Mouse (Mus musculus): ENCODE measurements around the gene Arpp21.

Arpp21 gene

DNA sequence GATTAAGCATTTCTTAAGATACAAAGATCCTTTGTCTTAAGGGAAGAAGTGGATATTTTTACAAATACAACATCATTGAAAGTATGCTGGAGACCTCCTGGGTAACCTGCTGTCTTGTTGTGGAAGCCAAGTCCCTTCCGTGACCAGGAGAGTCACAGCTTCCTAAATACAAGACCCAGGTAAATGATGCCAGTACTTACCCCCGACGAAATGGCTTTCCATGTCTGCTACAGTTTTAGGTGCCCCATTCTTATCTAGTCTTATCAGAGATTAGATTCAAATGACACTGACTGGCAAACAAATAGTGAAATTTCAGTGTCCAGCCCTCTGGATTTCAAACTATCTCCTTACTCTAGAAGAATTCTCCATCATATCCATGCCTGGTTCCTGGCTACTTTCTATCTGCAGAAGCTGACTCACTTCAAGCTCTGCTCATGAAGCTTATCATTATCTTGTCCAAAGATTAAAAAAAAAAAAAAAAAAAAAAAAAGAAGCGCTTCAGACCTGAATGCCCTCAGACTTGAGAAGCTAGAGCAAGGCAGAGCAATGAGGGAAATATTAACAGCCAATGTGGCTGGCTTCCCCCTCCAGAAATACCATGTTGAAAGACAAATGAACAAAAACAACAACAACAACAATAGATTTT, 4.9 kb downstream of the Arpp21 start:
- DNase-seq, result no peak

DNA sequence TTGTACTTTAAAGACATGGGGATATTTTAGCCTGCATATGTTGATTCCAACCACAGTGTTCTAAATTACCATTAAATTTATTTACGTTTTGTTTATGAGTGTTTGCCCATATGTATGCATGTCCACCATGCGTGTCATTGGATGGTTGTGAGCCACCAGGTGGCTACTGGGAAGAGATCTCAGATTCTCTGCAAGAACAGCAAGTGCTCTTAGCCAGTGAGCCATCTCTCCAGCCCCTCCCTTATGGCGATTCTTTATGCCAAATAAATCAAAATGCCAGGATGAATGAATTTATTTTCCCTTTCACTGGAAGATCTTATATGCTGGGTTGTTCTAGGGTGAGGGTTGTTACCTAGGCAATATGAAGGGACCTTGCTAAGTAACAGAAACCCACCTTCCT, 7.3 kb downstream of the Arpp21 start:
- no peak for DNase-seq

DNA sequence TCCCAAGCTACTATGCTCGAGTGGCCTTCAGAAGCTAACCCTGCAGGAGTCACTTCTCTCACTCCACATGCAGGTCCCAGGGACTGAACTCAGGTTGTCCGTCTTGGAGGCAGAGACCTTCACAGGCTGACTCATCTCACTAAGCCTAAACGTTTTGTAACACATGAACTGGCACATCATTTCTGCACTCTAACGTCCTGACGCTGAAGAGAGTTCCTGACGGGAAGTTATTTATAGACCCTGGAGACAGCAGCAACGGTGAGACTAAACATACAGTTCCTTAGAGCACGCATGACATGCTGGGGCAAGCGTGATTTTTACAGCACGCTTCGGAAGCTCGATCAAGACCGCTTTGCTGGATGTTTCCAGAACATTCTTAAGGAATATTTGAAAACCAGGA, 8.6 kb downstream of the Arpp21 start:
- peak in 1 of 2 experiments; percentile 29 for DNase-seq

DNA sequence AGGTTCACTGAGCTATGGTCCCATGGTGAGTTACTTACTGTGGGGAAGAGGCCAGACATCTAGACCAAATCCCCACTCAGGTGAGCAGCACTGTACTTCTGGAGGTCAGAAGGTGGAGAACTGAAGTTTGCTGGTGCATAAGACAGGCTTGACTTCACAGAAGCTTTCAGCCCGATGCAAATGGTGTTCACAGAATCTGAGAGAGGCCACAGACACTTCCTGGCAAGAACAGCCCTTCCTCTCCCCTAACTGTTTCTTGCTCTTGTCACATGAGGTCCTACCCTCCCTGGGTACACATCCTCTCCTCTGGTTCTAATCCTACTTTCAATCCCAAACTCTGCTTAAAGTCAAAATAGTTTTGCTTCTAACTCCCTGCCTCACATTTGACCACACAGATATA, 9.2 kb downstream of the Arpp21 start:
- DNase-seq, result peak; percentile 41 to 53

DNA sequence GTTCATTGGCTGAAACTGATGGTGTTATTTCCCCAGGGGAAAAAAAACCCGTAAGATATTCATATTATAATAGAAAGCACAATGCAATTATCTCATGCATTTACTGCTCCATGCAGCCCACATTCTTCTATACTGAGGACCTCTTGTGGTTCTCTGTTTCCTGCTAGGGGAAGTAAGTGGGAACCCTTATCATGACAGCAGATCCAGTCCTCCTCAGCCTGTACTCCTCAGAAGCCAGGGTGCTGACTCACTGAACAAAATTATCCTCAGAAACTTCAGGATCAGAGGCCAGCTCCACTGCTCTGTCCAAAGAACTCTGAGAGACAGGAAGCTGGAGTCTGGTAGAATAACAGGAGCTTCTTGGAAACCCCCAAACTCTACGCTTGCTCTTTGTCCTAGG, 10.7 kb downstream of the Arpp21 start:
- DNase-seq, result peak; percentile 39 to 45

DNA sequence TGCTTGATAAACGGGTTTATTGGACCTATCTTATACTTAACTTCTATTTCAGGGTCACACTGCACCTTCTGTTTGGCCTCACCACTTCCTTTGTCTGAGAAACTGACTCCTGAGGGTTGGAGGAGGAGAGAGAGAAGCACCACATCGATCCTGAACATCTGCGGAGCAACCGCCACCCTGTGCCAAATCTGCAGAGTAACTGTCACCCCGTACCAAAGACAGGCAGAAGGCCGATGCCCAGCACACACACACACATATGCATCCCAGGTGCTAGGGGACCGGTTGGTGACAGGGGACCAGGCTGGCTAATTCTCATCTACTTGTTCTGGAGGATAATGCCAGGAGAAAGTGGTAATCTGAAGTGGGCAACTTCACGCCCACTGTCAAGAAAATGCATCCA, 16.4 kb downstream of the Arpp21 start:
- peak; percentile 72 to 84 for DNase-seq

DNA sequence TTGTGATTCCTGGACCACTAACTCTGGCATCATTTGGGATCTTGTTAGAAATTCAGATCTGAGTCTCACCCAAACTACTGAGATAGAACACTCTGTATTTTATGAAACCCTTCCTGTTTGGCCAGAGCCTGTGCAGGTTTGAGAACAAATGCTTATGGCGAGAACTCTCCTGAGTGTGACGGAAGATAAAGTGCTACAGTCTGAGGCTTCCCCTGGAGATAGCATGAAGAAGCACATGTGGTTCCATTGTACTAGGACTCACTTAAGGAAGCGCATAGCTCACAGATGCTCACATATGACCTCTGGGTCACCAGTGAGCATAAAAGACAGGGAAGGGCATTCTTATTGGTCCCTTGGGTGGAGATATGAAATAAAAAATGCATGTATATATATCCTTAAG, 17.5 kb downstream of the Arpp21 start:
- DNase-seq, result peak; percentile 26 to 37

DNA sequence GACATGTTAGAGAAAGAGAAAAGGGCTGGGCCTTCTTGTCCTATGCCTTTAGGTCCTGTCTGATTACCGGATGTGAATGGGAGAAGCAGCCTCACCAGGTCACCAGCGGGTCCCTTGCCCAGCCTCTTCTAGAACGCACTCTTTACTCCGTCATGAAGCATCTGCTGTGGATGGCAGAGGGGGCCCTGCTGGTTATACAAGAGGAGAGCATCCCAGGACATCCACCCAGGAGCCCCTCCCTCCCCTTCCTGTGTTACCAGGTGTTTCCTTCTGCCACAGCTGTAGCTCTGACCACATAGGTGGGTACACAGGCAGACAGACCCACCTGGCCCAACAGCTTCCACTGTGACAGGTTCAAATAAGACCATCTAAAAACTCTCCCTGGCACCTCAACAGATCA, 18.6 kb downstream of the Arpp21 start:
- peak; percentile 74 to 89 for DNase-seq

DNA sequence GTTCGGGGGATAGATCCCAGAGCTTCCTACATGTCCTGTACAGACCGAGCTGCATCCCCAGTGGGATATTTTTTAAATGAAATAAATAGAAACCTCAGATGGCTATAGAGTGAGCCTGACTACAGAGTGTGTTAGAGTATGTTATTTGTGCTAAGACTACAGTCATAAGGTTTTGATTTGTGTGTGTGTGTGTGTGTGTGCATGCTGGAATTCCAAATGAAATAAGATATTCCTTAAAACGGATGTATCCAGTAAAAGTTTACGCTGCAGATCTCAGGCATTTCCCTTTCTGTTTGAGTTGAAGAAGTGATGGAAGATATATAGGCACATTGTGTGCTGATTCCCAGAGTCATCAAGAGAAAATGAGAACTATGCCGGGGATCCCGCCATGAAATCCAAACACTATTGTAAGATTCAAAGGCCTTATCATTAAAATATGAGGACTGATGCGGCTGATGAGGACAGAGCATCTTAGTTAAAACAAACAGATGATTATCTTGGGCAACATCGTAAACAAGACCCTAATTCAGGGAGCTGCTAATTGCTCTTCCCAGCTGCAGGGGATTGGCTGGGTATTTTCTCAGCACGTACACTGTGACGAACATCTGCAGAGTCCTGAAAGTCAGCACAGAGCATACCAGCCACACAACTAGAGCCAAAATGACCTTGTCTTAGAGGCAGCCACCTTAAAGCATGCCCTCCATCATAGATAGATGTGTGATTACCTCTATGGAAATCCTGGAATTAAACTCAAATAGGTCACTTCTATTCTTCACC, 20.5 kb downstream of the Arpp21 start:
- DNase-seq, result no peak

DNA sequence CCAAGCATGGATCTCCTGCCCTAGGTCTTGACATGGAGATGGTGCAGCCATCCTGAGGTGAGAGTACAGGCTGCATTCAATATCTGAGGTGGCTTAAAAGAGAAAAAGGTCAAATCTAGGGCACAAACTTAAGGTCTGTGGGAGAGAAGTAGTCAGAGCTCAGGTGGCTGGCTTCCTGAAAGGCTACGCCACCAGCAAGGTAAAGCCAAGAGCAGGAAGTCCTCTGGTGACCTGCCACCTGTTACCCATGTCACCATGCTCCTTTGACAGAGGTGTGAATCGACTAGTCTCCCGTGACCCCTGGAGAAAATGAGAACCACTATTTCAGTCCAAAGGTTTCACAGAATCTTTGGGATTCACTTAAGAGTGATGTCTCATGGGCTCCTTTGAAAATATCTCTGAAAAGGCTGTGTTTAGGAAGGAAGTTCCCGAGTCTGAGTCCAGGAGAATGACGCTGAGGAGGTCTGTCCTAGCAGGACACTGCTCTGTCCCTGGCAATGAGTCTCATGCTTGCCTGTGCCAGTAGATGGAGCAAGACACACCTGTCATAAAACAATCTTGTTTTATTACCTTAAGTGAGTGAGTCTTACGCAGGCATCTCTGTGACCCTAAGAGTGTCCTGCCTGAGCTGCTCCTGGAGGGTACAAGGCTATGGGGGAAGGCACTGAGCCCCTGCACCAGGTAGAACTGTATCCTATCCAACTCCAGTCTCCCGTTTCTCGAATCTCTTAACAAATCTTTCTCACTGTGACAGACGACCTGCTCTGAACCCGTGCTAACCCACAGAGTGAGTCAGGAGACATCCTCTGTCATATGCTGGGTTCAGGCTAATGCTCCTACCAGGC, 22.1 kb downstream of the Arpp21 start:
- DNase-seq, result peak; percentile 48 to 52

DNA sequence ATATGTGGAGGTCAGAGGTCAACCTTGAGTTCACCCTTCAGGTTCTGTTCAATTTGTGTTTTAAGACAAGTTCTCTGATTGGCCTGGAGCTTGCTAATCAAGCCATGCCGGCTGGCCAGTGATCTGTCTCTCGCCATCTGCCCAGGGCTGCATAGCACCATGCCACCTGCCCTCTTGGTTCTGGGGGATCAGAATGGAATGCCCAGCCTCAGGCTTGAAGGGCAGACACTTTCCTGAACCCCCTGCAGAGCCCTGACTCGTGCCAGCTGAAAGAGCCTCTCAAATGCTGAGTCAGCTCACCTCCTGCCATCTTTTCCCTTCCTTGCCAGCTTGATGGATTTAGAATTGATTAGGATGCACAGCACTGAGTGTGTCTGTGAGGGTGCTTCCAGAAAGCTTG, 25.9 kb downstream of the Arpp21 start:
- DNase-seq, result peak in 1 of 2 experiments; percentile 24

DNA sequence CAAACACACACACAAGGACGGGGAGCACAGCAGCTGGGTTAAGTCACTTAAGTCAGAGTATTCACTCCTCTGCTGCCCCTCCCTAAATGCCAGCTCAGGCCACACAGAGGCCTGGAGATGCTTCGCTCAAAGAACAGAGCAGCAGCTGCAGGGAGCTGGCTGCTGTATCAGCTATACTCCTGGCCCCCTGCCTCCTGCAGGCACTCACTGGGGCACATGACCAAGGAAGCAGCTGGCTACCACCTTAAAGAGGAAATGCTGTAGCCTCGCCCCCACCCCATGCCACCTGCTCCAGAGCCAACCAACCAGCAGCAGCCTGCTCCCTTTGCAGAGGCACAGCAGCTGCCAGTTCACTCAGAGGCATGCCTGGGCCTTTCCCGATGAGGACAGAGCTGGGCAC, 28.0 kb downstream of the Arpp21 start:
- DNase-seq, result peak; percentile 86 to 95

DNA sequence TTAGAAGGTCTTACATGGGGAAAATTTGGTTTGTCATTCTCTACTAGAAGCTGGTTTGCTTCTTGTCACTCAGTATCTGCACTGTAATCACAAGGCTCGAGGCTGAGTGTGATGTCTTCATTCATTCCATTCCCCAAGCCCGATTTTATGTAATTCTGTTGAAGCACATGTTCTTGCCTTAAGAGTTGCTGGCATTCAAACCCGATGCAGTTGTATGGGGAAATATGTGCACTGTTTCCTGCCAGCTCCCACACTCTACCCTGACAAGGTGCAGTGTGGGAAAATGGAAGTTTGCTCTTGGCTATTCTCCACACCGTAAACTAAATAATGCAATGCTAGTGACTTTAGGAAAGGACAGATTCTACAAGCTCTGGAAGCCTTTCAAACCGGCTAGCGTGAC, 37.4 kb downstream of the Arpp21 start:
- no peak for DNase-seq

DNA sequence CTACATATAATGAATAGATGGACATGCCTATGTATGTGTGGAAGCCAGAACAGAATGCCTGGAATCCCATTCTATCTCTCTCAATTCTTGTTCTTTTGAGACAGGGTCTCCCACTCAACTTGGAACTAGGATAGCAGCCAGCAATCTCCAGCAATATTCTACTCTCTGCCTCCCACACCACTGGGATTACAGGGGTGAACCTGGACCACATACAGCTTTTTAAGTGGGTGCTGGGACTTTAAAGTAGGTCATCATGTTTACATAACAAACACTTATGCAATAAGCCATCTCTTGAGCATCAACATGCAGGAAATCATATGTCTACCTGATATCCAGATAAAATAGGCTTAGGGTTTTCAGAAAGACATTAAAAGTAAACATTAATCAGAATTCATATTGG, 41.7 kb downstream of the Arpp21 start:
- no peak for DNase-seq

DNA sequence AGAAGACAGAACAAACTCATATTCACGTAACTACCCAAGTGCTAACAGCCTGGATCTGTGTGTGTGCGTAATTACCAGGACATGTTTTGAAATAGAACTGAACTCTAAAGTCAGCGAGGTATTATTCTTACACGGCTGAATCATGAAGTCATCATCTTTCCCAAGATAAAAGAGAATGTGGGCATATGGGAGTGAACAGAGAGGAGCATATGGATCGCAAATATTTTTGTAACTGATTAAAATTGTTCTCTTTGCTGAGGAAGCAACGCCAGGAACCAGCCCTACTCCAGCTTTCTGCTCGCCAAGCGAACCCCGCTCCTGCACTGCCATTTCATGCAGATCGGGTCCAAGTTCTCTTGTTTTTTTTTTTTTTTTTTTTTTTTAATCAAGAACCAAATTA, 46.3 kb downstream of the Arpp21 start:
- DNase-seq, result no peak

DNA sequence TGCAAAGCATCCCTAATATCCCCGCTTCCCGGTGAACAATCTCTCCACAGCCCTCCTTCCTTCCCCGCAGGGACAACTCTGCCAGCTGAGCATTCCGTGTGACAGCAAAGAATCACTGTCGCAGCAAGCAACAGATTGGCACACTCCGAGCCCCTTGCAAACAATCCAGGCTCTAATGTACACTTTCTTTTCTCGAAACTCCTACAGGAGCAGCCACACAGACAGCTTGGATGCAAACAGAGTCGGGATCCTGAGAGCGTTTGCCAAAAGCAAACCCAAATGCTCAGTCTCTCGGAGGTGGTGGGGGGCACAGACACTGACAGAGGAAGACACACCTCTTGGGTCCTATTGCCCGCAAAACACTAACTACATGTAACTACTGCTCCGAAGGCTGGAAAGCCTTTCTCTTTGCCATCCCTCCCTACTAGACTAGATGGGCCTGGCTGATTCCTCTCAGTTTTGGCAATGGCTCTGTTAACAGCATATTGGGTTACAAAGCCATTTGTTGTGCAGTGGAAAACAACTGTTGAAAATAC, 47.3 kb downstream of the Arpp21 start:
- DNase-seq, result no peak

DNA sequence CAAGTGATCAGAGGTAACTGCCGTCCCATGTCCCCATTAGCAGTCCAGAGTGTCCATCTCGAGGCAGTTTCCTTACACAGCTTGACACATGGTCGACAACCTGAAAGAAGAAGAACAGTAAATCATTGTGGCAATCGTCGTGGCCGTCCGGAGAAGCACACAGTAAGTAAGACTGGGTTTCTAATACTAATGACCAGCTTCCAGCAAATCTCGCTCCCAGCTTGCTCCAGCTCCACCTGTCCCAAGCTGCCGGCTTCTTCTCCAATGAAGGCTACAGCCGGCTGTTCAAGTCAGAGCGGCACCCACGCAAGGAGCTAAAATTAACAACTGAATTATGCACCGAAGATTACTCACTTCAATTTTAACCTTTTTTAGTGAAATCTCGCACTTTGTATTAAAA, 48.1 kb downstream of the Arpp21 start:
- no peak for DNase-seq

DNA sequence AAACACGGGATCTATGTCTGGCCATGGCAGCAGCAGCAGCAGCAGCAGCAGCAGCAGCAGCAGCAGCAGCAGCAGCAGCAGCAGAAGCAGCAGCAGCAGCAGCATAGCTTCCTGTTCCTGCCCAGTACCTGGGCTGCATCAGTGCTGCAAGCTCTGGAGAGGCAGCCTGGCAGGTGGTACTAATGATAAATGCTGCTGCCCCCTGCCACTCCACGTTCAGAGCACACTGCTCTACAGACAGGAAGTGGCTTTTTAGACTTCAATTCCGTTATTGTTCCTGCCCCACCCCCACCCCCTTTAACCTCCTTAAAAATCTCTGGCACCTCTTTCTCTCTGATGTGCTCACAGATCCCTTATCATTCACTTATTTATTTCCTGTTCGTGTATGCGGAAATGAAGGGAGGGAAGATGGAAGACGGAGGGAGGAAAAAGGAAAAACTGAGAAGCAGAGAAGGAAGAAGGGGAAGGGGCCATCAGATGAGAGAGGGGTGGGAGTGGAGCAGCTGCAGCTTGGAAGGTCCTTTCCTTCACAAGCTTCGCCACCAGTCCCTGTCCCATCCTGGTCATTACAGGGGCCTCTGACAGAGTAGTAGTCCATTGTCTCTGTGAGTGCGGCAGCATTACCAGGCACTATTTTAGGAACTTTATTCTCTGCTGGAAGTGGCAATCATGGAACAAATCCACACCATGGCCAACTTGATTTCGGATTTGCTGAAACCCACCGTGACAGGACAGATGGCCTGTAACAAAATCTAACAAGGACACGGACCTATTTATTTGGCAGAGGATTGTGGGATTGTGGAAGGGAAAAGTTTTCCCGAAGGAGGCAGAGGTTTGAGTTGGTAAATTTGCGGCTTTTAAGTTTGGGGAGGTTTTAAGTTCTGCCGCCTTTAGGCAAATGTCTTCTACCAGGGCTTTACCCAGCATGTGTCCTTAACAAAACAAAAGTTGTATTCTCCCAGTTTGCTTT, 49.1 kb downstream of the Arpp21 start:
- peak; percentile 32 to 68 for DNase-seq

DNA sequence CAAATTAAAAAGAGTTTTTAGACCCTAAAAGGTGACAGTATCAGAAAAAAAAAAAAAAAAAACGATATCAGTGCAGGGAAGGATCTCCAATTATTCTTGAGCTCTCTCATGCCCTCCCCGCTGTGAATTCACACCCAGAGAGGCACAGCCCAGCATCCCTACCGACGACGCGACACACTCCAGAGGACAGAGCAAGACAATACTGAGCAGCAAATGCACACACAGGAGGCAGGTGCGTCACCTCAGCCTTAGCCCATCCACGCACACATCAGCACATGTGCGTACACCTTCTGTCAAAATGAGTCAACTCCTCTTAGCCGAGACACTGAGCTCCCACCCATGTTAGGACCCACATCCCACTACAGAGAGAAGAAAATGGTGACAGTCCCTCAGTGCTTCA, 50.0 kb downstream of the Arpp21 start:
- DNase-seq, result no peak

DNA sequence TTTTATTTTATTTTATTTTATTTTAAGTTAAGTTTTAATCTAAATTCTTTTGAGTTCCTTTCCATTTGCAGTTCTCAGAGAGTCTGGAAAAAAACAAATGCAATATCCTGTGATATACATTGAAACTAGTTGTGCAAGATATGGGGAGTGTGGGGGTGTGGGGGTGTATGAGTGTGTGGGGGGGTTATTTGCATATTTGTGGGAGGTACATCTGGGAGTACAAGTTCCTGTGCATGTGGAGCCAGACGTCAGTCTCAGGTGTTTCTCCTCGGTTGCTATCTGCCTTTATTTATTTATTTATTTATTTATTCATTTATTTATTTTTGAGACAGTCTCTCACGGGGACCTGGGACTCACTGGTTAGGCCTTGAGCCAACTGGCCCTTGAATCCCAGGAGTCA, 53.0 kb downstream of the Arpp21 start:
- DNase-seq, result no peak

DNA sequence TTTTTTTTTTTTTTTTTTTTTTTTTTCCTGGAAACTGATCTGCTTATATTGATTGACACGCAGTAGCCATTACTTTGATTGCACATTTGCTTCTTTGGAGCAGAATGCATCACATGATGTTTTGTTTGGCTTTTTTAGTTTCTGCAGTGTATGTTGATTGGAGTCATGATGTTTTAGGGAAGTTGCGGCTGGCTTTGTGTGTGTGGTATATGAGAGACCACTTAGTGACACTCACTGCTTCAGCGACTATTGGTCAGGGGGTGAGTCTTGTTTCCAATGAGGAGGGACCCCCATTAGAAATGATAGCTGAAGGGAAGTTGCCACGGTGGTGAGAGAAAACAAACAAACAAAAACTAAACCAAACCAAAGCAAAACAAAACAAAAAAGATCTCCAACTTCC, 55.7 kb downstream of the Arpp21 start:
- DNase-seq, result no peak

DNA sequence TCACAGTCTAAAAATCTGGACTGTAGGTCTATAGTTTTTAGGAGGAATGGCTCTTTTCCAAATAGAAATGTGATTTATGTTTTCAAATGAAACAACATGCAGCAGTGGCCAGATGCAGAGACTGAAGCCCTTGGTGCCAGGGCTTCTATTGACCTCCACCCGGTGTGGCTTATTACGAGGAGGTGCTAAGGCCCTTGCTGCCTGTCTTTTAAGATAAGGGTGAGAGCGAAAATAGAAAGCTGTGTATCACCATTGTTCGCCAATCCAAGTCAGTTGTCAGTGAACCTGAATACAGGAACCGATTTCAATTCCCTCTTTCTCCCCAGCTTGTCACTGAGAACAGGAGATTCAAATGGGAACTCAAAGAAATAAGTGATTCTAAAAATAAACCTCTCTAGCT, 57.3 kb downstream of the Arpp21 start:
- DNase-seq, result no peak

Measured in thymus, postnatal 36 days (tissue).